Mouse (Mus musculus) heart, postnatal 0 days (tissue): Measurements from ENCODE around the gene Dlgap4.

ENCODE experiments used
- CTCF ChIP-seq: IDR thresholded peaks from 2 replicates; pipeline ENCODE4 v1.5.1; 2016; ENCODE audit warnings: antibody characterized with exemption, control low read depth, low read depth
- EP300 ChIP-seq: IDR thresholded peaks from 2 replicates; pipeline ENCODE4 v1.6.1; 2016; ENCODE audit warnings: antibody characterized with exemption, low read depth

DNA sequence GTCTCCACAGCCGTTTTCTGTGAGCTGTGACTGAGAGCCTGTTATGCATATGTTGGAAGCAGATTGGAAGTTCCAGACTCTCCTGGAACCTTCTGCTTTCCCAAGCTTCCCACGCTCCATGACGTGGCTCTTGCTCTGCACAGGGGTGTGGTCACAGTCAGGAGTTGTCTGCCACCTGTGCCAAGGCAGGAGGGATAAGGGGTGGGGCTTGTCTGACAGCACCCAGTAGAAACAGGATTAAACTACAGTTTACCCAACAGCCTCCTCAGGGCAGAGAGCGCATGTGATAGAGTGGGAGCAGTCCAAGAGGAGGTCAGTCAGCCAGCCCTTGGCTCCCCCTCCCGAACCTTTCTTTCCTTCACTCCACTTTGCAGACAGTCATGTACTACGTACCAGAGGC is 118.6 kb downstream of the Dlgap4 start:
- TF ChIP-seq CTCF = no peak
- no peak for TF ChIP-seq EP300
